Mouse (Mus musculus): ENCODE results near the gene Hist1h2ba.

Hist1h2ba gene

GRCm38 (mm10) chr13:23906906-23907305 lies 27.1 kb downstream of the Hist1h2ba start:
- peak; percentile 50 for DNase-seq (ENCODE audit: low read depth, low spot score)

- no peak for DNase-seq (ENCODE audit: low read depth, low spot score)
These were observed 35.7 kb downstream of the Hist1h2ba start for GRCm38 (mm10) chr13:23898242-23898641.

- DNase-seq (ENCODE audit: low read depth, low spot score): no peak
These were observed 40.7 kb downstream of the Hist1h2ba start for GRCm38 (mm10) chr13:23893269-23893593.

GRCm38 (mm10) chr13:23892592-23893268 lies 41.2 kb downstream of the Hist1h2ba start:
- no peak for DNase-seq (ENCODE audit: low read depth, low spot score)

- DNase-seq (ENCODE audit: low read depth, low spot score): no peak
These were observed 44.8 kb downstream of the Hist1h2ba start for GRCm38 (mm10) chr13:23889011-23889605.

GRCm38 (mm10) chr13:23887026-23887725 lies 46.8 kb downstream of the Hist1h2ba start:
- no peak for DNase-seq (ENCODE audit: low read depth, low spot score)

GRCm38 (mm10) chr13:23885540-23885939 lies 48.4 kb downstream of the Hist1h2ba start:
- DNase-seq (ENCODE audit: low read depth, low spot score): peak; percentile 65
